19 mouse cellular contexts compared by ENCODE assay signal in the genomic region with DNA sequence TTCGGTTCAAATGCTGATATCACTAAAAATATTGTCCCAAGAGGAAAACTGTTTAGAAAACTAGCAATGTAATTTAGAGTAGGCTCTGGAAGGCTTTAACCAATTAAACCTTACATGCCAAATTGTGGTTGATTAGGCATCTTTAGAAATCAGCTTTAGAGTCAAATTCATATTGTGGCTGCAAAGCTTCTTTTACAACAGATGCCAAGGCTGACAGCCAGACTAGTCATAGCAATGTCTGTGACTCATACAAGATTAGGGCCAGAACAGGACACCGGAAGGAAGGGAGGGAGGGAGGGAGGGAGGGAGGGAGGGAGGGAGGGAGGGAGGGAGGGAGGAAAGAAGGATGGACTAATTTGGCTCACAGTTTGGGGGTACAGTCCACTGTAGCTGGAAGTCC.
"Had no signal": no experiment of that assay in that cellular context is flagged by ENCODE, and none has a peak within 500 bp of the region (broad histone marks: within the 10 kb centered on the region; RNA-seq: fewer than 3 reads in every experiment).

No protein-coding gene starts in this region.

- H3K9me3 ChIP-seq: kidney, embryonic 15.5 days; liver, embryonic 13.5 days; midbrain, embryonic 12.5 days; midbrain, embryonic 15.5 days; neural tube, embryonic 12.5 days; neural tube, embryonic 15.5 days had no signal

- ATAC-seq: midbrain, embryonic 15.5 days had no signal

- H3K27ac ChIP-seq: kidney, embryonic 15.5 days; liver, embryonic 13.5 days; midbrain, embryonic 12.5 days; midbrain, embryonic 15.5 days; neural tube, embryonic 12.5 days; neural tube, embryonic 15.5 days; stomach, postnatal 0 days had no signal

- H3K4me1 ChIP-seq: kidney, embryonic 15.5 days; liver, embryonic 13.5 days; midbrain, embryonic 12.5 days; midbrain, embryonic 15.5 days; neural tube, embryonic 12.5 days; neural tube, embryonic 15.5 days had no signal

- H3K27me3 ChIP-seq: kidney, embryonic 15.5 days; liver, embryonic 13.5 days; midbrain, embryonic 12.5 days; midbrain, embryonic 15.5 days; neural tube, embryonic 12.5 days; neural tube, embryonic 15.5 days had no signal

- H3K4me2 ChIP-seq: kidney, embryonic 15.5 days; liver, embryonic 13.5 days; midbrain, embryonic 12.5 days; midbrain, embryonic 15.5 days; neural tube, embryonic 12.5 days; neural tube, embryonic 15.5 days had no signal

- DNase-seq: kidney, adult 8-10 months; kidney, postnatal 10 days; kidney, postnatal 36 days; liver, embryonic 13.5 days; lung, adult 2 months; lung, postnatal 14 days; lung, postnatal 4 days; right cerebral cortex, adult 18-20 months; right cerebral cortex, postnatal 14 days; right cerebral cortex, postnatal 4 days; thymus, adult 2 months; thymus, postnatal 14 days; thymus, postnatal 4 days had no signal

- H3K4me3 ChIP-seq: kidney, embryonic 15.5 days; liver, embryonic 13.5 days; midbrain, embryonic 12.5 days; midbrain, embryonic 15.5 days; neural tube, embryonic 12.5 days; neural tube, embryonic 15.5 days had no signal

- H3K9ac ChIP-seq: kidney, embryonic 15.5 days; liver, embryonic 13.5 days; midbrain, embryonic 12.5 days; midbrain, embryonic 15.5 days; neural tube, embryonic 12.5 days; neural tube, embryonic 15.5 days had no signal
